Mouse (Mus musculus): ENCODE measurements around the gene Agrn.
"Not testable (repeated sequence)": the region's sequence is repeated elsewhere in the genome, so short reads cannot be mapped to it uniquely, and the experiment has no call there.

Gene Agrn

GRCm38 (mm10) chr4:156200623-156201475 is 3.6 kb upstream of the Agrn start, which contains the start of gene Isg15:
Isg15 (minus strand) TSS chr4:156200818.
- no peak for DNase-seq

- DNase-seq: peak; percentile 86 to 88
Measured at GRCm38 (mm10) chr4:156197829-156198205, 529 bp upstream of the Agrn start.

GRCm38 (mm10) chr4:156195927-156196870 is 1.1 kb downstream of the Agrn start:
- peak; percentile 35 to 51 for DNase-seq

- no peak for DNase-seq
Measured at GRCm38 (mm10) chr4:156194346-156194745, 2.9 kb downstream of the Agrn start.

GRCm38 (mm10) chr4:156193906-156194305 is 3.4 kb downstream of the Agrn start:
- no peak for DNase-seq

- DNase-seq: no peak
Measured at GRCm38 (mm10) chr4:156193200-156193590, 4.1 kb downstream of the Agrn start.

- DNase-seq: no peak
Measured at GRCm38 (mm10) chr4:156192421-156193199, 4.7 kb downstream of the Agrn start.

- DNase-seq: peak in 1 of 2 experiments; percentile 16
Measured at GRCm38 (mm10) chr4:156188811-156189323, 8.4 kb downstream of the Agrn start.

- no peak for DNase-seq
Measured at GRCm38 (mm10) chr4:156188162-156188810, 9.0 kb downstream of the Agrn start.

- peak; percentile 46 to 48 for DNase-seq
Measured at GRCm38 (mm10) chr4:156185950-156186850, 11.1 kb downstream of the Agrn start.

GRCm38 (mm10) chr4:156185456-156185949 is 11.8 kb downstream of the Agrn start:
- DNase-seq: peak in 1 of 2 experiments; percentile 19

- no peak for DNase-seq
Measured at GRCm38 (mm10) chr4:156184291-156184954, 12.9 kb downstream of the Agrn start.

- no peak for DNase-seq
Measured at GRCm38 (mm10) chr4:156183747-156184146, 13.5 kb downstream of the Agrn start.

- no peak for DNase-seq
Measured at GRCm38 (mm10) chr4:156177630-156178029, 19.7 kb downstream of the Agrn start.

- DNase-seq: no peak
Measured at GRCm38 (mm10) chr4:156171828-156172227, 25.5 kb downstream of the Agrn start.

- DNase-seq: no peak
Measured at GRCm38 (mm10) chr4:156169129-156169528, 28.2 kb downstream of the Agrn start.

GRCm38 (mm10) chr4:156168611-156169010 is 28.7 kb downstream of the Agrn start:
- DNase-seq: no peak

- no peak for DNase-seq
Measured at GRCm38 (mm10) chr4:156166477-156166876, 30.8 kb downstream of the Agrn start.

GRCm38 (mm10) chr4:156154771-156155170 is 42.5 kb downstream of the Agrn start:
- DNase-seq: no peak

GRCm38 (mm10) chr4:156150887-156151286 is 46.4 kb downstream of the Agrn start:
- DNase-seq: not testable (repeated sequence)

All from cerebellum, adult 18-20 months (tissue).